Mouse (Mus musculus): Measurements from ENCODE around the gene Art4.

Gene Art4

DNA sequence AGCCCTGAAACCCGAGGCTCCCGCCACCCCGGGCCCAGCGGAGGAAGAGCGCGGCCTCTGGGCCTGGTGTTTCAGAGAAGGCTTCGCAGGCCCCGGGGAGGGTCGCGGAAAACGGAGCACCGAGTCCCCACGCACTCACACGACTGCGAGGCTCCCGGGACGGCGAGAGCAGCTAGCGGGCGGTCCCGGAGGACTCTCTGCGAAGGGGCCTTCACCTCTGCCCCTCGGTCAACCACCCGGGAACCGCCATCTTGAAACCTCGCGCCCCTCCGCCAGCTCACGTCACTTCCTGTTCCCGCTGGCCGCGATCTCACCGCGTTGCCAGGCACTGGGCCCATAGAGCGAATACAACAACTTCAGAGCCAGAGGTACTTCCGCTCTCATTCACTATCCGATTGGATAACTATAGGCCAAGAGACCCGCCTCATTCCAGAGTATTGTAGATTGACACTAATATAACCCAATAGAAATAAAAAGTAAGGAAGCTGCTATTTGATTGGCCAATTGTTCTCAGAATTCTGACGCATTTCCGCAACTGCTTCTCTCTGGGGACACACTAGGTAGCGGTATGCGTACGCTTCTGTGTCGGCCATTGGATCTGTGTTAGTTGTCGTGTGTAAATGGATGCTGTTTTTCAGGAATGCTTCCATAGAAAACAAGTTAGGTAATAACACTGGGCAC lies 29.5 kb downstream of the Art4 start, which contains the start of gene Wbp11:
TSS of gene Wbp11 (minus strand) at position 353 of the 681 bp plus-strand sequence.
- Histone ChIP-seq H3K36me3 (ENCODE audit: insufficient read depth, low read length) (peaks cover 26% of the 10 kb centered on the region), H3K9me3 (ENCODE audit: low read length) (no peaks in the 10 kb centered on the region), H3K27me3 (ENCODE audit: insufficient read depth, low read length) (no peaks in the 10 kb centered on the region), H3K4me1 (replicated peaks; ENCODE audit: low read depth, low read length) (peaks cover 16% of the 10 kb centered on the region), H3K4me3 (replicated peaks; ENCODE audit: low read length) (peak within 1 kb of the TSS; percentile 96)
- TF ChIP-seq CTCF (conservative IDR thresholded peaks at IDR 0.05; ENCODE audit: low read length) (no peak), POU5F1 (IDR thresholded peaks at IDR 0.05; ENCODE audit: borderline replicate concordance, low read length) (no peak), NANOG (IDR thresholded peaks at IDR 0.05; ENCODE audit: borderline replicate concordance, low read length) (no peak)

DNA sequence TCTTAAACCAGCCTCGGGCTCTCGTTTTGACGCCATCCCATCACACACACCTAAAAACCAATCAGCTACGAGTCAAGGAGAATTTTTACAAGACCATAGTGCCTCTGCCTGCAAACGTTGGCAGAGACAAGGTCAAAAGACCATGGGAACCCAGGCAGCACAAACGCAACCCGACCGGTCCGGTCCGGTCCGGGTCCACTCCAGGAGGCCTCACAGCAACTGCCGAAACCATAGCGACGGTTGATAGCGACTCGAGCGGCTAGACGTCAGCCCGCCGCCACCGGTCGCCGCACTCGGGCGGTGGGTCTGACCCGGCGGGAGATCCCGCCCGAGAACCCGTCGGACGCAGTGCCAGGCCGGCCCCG lies 30.0 kb downstream of the Art4 start, which contains the start of gene BC049715:
TSS of gene BC049715 (plus strand) at position 111 of the 365 bp plus-strand sequence.
- H3K36me3 ChIP-seq (ENCODE audit: insufficient read depth, low read length), result peaks cover 31% of the 10 kb centered on the region
- TF ChIP-seq NANOG (IDR thresholded peaks at IDR 0.05; ENCODE audit: borderline replicate concordance, low read length), result no peak
- TF ChIP-seq CTCF (conservative IDR thresholded peaks at IDR 0.05; ENCODE audit: low read length), result no peak
- no peak for TF ChIP-seq POU5F1 (IDR thresholded peaks at IDR 0.05; ENCODE audit: borderline replicate concordance, low read length)
- no peaks in the 10 kb centered on the region for H3K27me3 ChIP-seq (ENCODE audit: insufficient read depth, low read length)
- H3K9me3 ChIP-seq (ENCODE audit: low read length), result no peaks in the 10 kb centered on the region
- H3K4me3 ChIP-seq (replicated peaks; ENCODE audit: low read length), result peak within 1 kb of the TSS; percentile 96
- H3K4me1 ChIP-seq (replicated peaks; ENCODE audit: low read depth, low read length), result peaks cover 22% of the 10 kb centered on the region

DNA sequence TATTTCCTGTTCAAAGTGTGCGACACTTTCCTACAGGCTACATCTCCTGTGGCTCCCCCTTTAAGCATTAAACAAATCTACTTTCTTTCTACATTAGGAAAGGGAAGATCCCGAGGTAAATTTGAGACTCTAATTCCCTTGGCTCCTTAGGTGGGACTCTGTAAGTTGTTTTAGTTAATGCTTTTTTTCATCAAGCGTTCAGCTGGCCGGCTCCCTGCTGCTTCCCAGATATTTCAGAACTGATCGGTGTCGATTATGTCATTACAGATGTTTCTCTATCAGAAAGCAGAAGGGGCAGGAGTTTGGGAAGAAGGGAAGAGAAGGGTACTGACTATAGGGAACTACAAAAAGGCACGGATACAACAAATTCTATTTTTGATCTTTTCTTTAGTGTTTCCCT lies 30.4 kb downstream of the Art4 start:
- Histone ChIP-seq H3K36me3 (ENCODE audit: insufficient read depth, low read length) (peaks cover 35% of the 10 kb centered on the region), H3K27me3 (ENCODE audit: insufficient read depth, low read length) (no peaks in the 10 kb centered on the region)
- TF ChIP-seq CTCF (conservative IDR thresholded peaks at IDR 0.05; ENCODE audit: low read length) (no peak), POU5F1 (IDR thresholded peaks at IDR 0.05; ENCODE audit: borderline replicate concordance, low read length) (no peak), NANOG (IDR thresholded peaks at IDR 0.05; ENCODE audit: borderline replicate concordance, low read length) (no peak)

DNA sequence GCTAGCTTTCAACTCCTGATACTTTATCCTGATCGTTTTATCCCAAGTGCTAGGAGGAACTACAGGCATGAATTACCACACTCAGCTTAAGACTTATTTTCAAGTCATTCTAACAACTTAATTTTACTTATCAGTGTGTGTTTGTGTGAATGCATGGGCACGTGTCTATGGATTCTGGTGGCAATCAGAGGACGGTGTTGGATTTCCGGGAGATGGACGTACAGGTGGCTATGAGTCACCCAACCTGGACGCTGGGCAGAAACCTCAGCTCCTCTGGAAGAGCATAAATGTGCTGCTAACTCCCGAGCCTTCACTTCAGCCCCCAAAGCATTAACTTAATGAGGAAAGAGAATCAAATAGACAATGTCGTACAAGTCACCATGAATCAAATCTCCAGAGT lies 32.5 kb downstream of the Art4 start:
- H3K27me3 ChIP-seq (ENCODE audit: insufficient read depth, low read length), result no peaks in the 10 kb centered on the region
- H3K36me3 ChIP-seq (ENCODE audit: insufficient read depth, low read length), result peaks cover 56% of the 10 kb centered on the region
- H3K4me3 ChIP-seq (replicated peaks; ENCODE audit: low read length), result no peak overlapping the region
- TF ChIP-seq NANOG (IDR thresholded peaks at IDR 0.05; ENCODE audit: borderline replicate concordance, low read length) (no peak), CTCF (conservative IDR thresholded peaks at IDR 0.05; ENCODE audit: low read length) (no peak), POU5F1 (IDR thresholded peaks at IDR 0.05; ENCODE audit: borderline replicate concordance, low read length) (no peak)
- H3K4me1 ChIP-seq (replicated peaks; ENCODE audit: low read depth, low read length), result peaks cover 38% of the 10 kb centered on the region
- no peaks in the 10 kb centered on the region for H3K9me3 ChIP-seq (ENCODE audit: low read length)

More for the DNA sequence above, 30.4 kb downstream of the Art4 start:
- no peaks in the 10 kb centered on the region for H3K9me3 ChIP-seq (ENCODE audit: low read length)
- peak overlapping the region; percentile 96 for H3K4me3 ChIP-seq (replicated peaks; ENCODE audit: low read length)
- H3K4me1 ChIP-seq (replicated peaks; ENCODE audit: low read depth, low read length), result peaks cover 25% of the 10 kb centered on the region

DNA sequence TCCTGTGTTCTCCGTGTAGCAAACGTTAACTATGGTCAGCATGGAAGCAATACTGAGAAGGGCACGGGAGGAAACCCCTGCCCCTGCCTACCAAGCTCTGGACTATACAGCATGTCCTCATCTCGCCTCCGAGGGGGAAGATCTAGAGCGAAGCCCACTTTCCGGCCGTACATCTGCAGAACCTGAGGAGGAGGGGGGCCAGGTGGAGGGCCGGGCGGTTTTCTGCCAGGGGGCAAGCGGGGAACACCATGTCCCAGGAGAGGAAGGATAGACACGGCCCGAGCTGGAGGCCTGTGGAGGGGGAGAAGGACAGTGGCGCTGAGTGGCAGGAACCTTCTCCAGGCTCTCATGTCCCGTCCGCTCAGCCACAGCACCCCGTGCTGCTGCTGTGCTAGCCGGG lies 36.4 kb downstream of the Art4 start:
- peaks cover 90% of the 10 kb centered on the region for H3K36me3 ChIP-seq (ENCODE audit: insufficient read depth, low read length)

DNA sequence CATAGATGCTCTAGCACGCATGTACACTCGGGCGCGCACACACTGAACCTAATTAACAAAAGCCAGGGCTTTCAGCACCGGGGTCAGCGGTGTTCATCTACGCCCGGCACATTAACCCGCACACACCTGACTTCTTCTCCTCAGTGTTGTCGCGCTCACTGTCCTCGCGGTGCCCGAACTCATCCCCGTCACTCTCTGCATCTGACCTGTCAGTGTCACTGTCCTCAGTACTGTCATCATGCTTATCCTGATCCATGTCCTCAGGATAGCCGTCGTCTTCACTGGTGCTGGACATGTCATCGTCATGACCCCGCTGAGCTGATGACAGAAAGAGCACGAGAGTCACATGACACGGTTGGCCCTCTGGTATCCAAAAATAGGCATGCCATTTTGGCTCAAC lies 37.2 kb downstream of the Art4 start:
- H3K4me3 ChIP-seq (replicated peaks; ENCODE audit: low read length), result no peak overlapping the region
- peaks cover 91% of the 10 kb centered on the region for H3K36me3 ChIP-seq (ENCODE audit: insufficient read depth, low read length)
- TF ChIP-seq NANOG (IDR thresholded peaks at IDR 0.05; ENCODE audit: borderline replicate concordance, low read length) (no peak), CTCF (conservative IDR thresholded peaks at IDR 0.05; ENCODE audit: low read length) (no peak), POU5F1 (IDR thresholded peaks at IDR 0.05; ENCODE audit: borderline replicate concordance, low read length) (no peak)
- no peaks in the 10 kb centered on the region for H3K9me3 ChIP-seq (ENCODE audit: low read length)
- peaks cover 55% of the 10 kb centered on the region for H3K4me1 ChIP-seq (replicated peaks; ENCODE audit: low read depth, low read length)
- no peaks in the 10 kb centered on the region for H3K27me3 ChIP-seq (ENCODE audit: insufficient read depth, low read length)

More for the DNA sequence above, 36.4 kb downstream of the Art4 start:
- TF ChIP-seq NANOG (IDR thresholded peaks at IDR 0.05; ENCODE audit: borderline replicate concordance, low read length) (no peak), CTCF (conservative IDR thresholded peaks at IDR 0.05; ENCODE audit: low read length) (no peak), POU5F1 (IDR thresholded peaks at IDR 0.05; ENCODE audit: borderline replicate concordance, low read length) (no peak)
- H3K4me3 ChIP-seq (replicated peaks; ENCODE audit: low read length), result no peak overlapping the region
- H3K4me1 ChIP-seq (replicated peaks; ENCODE audit: low read depth, low read length), result peaks cover 54% of the 10 kb centered on the region
- no peaks in the 10 kb centered on the region for H3K27me3 ChIP-seq (ENCODE audit: insufficient read depth, low read length)
- no peaks in the 10 kb centered on the region for H3K9me3 ChIP-seq (ENCODE audit: low read length)

DNA sequence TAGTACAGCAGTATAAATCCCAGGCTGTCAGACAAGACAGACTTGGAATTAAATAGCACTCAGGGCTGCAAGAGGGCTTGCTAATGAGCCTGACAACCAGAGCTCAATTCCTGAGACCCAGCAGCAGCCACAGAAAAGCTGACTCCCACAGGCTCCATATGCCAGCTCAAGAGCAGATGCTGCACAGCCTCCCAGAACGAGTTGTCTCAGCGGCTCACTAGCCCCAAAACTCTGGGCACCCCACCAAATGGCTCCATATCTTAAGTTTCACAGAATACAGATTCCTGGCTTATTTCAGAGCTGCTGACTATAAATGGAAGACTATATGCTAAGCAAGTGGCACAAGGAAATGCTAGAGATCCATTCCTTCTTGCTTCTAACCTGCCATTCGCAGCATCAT lies 40.0 kb downstream of the Art4 start:
- Histone ChIP-seq H3K9me3 (ENCODE audit: low read length) (no peaks in the 10 kb centered on the region), H3K36me3 (ENCODE audit: insufficient read depth, low read length) (peaks cover 92% of the 10 kb centered on the region), H3K4me1 (replicated peaks; ENCODE audit: low read depth, low read length) (peaks cover 71% of the 10 kb centered on the region), H3K27me3 (ENCODE audit: insufficient read depth, low read length) (no peaks in the 10 kb centered on the region), H3K4me3 (replicated peaks; ENCODE audit: low read length) (0 out of 2 replicates have a peak overlapping the region, but pooled peaks have one; percentile 7)
- TF ChIP-seq NANOG (IDR thresholded peaks at IDR 0.05; ENCODE audit: borderline replicate concordance, low read length), result no peak
- TF ChIP-seq CTCF (conservative IDR thresholded peaks at IDR 0.05; ENCODE audit: low read length), result no peak

DNA sequence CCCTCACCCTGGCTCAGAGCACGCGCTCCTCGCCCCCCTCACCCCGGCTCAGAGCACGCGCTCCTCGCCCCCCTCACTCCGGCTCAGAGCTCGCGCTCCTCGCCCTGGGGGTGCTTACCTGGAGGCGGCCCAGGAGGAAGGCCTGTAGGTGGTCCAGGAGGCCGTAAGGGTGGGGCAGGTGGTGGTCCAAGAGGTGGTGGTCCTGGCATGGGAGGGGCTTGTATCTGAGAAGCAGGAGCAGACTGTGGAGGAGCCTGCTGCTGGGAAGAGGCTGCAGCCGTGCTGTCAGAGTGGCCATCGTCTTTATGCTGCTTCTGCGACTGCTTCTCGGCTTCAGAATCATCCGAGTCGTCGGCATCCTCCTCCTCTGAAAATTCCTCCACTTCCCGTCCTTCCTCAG lies 40.7 kb downstream of the Art4 start:
- Histone ChIP-seq H3K36me3 (ENCODE audit: insufficient read depth, low read length) (peaks cover 92% of the 10 kb centered on the region), H3K4me1 (replicated peaks; ENCODE audit: low read depth, low read length) (peaks cover 72% of the 10 kb centered on the region), H3K9me3 (ENCODE audit: low read length) (no peaks in the 10 kb centered on the region), H3K27me3 (ENCODE audit: insufficient read depth, low read length) (no peaks in the 10 kb centered on the region), H3K4me3 (replicated peaks; ENCODE audit: low read length) (peak overlapping the region; percentile 68)
- TF ChIP-seq POU5F1 (IDR thresholded peaks at IDR 0.05; ENCODE audit: borderline replicate concordance, low read length), result no peak
- no peak for TF ChIP-seq NANOG (IDR thresholded peaks at IDR 0.05; ENCODE audit: borderline replicate concordance, low read length)
- no peak for TF ChIP-seq CTCF (conservative IDR thresholded peaks at IDR 0.05; ENCODE audit: low read length)

DNA sequence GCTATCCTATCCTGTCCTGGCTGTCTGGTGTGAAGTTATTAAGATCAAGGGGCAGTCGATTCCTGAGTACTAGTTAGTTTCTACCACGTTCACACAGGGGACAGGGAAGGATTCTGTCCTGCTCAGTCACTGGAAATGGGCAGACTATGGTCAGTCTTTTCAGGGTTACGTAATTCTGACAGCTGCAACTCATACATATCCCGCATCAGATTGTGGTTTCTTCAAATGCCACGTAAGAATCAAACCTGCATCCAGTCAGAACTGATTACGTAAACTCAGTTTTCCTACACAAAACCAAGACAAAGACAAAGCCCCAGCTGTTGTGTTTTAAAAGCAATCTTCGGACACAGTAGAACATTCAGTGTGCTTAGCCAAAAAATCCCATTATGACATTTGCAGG lies 42.2 kb downstream of the Art4 start:
- H3K9me3 ChIP-seq (ENCODE audit: low read length), result no peaks in the 10 kb centered on the region
- peaks cover 92% of the 10 kb centered on the region for H3K36me3 ChIP-seq (ENCODE audit: insufficient read depth, low read length)
- no peak for TF ChIP-seq CTCF (conservative IDR thresholded peaks at IDR 0.05; ENCODE audit: low read length)
- TF ChIP-seq NANOG (IDR thresholded peaks at IDR 0.05; ENCODE audit: borderline replicate concordance, low read length), result no peak
- TF ChIP-seq POU5F1 (IDR thresholded peaks at IDR 0.05; ENCODE audit: borderline replicate concordance, low read length), result no peak
- H3K4me3 ChIP-seq (replicated peaks; ENCODE audit: low read length), result no peak overlapping the region
- peaks cover 76% of the 10 kb centered on the region for H3K4me1 ChIP-seq (replicated peaks; ENCODE audit: low read depth, low read length)
- no peaks in the 10 kb centered on the region for H3K27me3 ChIP-seq (ENCODE audit: insufficient read depth, low read length)

All from E14TG2a.4 (cell line).